ENCODE assay signal across 21 mouse cellular contexts in genomic region chr3:143007047-143007446, GRCm38 (mm10).
"Had no signal": no experiment of that assay in that cellular context is flagged by ENCODE, and none has a peak within 500 bp of the region (broad histone marks: within the 10 kb centered on the region; RNA-seq: fewer than 3 reads in every experiment).

No protein-coding gene starts in this region.

- H3K9ac ChIP-seq: liver, embryonic 12.5 days; liver, embryonic 14.5 days; midbrain, embryonic 12.5 days; neural tube, embryonic 13.5 days; neural tube, embryonic 15.5 days; stomach, embryonic 15.5 days had no signal

- H3K4me1 ChIP-seq: liver, embryonic 12.5 days; midbrain, embryonic 12.5 days; neural tube, embryonic 13.5 days; neural tube, embryonic 15.5 days; stomach, embryonic 15.5 days had no signal

- DNase-seq: lung, adult 2 months; lung, postnatal 14 days; lung, postnatal 36 days; midbrain, embryonic 14.5 days; retina, postnatal 1 day; right cerebral cortex, adult 18-20 months; right cerebral cortex, postnatal 25 days; right cerebral cortex, postnatal 4 days; spleen, adult 18-20 months; thymus, adult 2 months; thymus, postnatal 25 days; thymus, postnatal 4 days had no signal

- H3K36me3 ChIP-seq: liver, embryonic 12.5 days; midbrain, embryonic 10.5 days; midbrain, embryonic 12.5 days; neural tube, embryonic 13.5 days; neural tube, embryonic 15.5 days; stomach, embryonic 15.5 days had no signal

- H3K4me2 ChIP-seq: liver, embryonic 12.5 days; midbrain, embryonic 12.5 days; neural tube, embryonic 13.5 days; neural tube, embryonic 15.5 days; stomach, embryonic 15.5 days had no signal

- H3K9me3 ChIP-seq: liver, embryonic 12.5 days; midbrain, embryonic 10.5 days; midbrain, embryonic 12.5 days; neural tube, embryonic 13.5 days; neural tube, embryonic 15.5 days; stomach, embryonic 15.5 days had no signal

- H3K4me3 ChIP-seq: liver, embryonic 12.5 days; midbrain, embryonic 10.5 days; midbrain, embryonic 12.5 days; myocyte; neural tube, embryonic 13.5 days; neural tube, embryonic 15.5 days; stomach, embryonic 15.5 days had no signal

- ATAC-seq: liver, embryonic 12.5 days; midbrain, embryonic 16.5 days had no signal

- H3K27ac ChIP-seq: liver, embryonic 12.5 days; liver, embryonic 14.5 days; midbrain, embryonic 10.5 days; midbrain, embryonic 12.5 days; neural tube, embryonic 13.5 days; neural tube, embryonic 15.5 days; stomach, embryonic 15.5 days had no signal

- H3K27me3 ChIP-seq: liver, embryonic 12.5 days; midbrain, embryonic 12.5 days; neural tube, embryonic 13.5 days; neural tube, embryonic 15.5 days; stomach, embryonic 15.5 days had no signal
